Mouse (Mus musculus) embryonic facial prominence, embryonic 11.5 days (tissue): ENCODE measurements at regions not wholly inside any gene's neighbourhood (a gene's known extent, or its start where the extent isn't known, plus 50 kb on each side); places are given as distances from the start of the nearest gene placed in this dataset.

ENCODE experiments used
- ATAC-seq: fragments of 200-750 bp; cut with Nextera tagmentation; replicated peaks from 2 replicates; pipeline ENCODE4 v1.8.0; 2017; ENCODE audit warnings: low read depth; ENCODE audit not compliant: insufficient number of reproducible peaks, low FRiP score, low TSS enrichment
- DNase-seq: peaks from one replicate; pipeline ENCODE4 v3.0.0-alpha.2; 2015; ENCODE audit warnings: low spot score
- H3K27ac ChIP-seq: fragments of 300-500 bp; sonication (generic); replicated peaks from 2 replicates; pipeline ENCODE4 v1.5.1; 2014; ENCODE audit warnings: mild to moderate bottlenecking, low read depth, low read length, control low read depth
- H3K27me3 ChIP-seq: fragments of 300-500 bp; sonication (generic); 2 replicates; pipeline ENCODE4 v1.6.1; 2014; ENCODE audit warnings: mild to moderate bottlenecking, low read length, moderate library complexity, mixed read lengths; ENCODE audit not compliant: control insufficient read depth, insufficient read depth
- H3K36me3 ChIP-seq: fragments of 300-500 bp; sonication (generic); replicated peaks from 2 replicates; pipeline ENCODE4 v1.6.1; 2014; ENCODE audit warnings: low read depth, mild to moderate bottlenecking, low read length, moderate library complexity, mixed read lengths; ENCODE audit not compliant: control insufficient read depth, insufficient read depth
- H3K4me1 ChIP-seq: fragments of 300-500 bp; sonication (generic); 2 replicates; pipeline ENCODE4 v1.6.1; 2014; ENCODE audit warnings: low read length, mixed read lengths; ENCODE audit not compliant: control insufficient read depth, insufficient read depth
- H3K4me2 ChIP-seq: fragments of 300-500 bp; sonication (generic); 2 replicates; pipeline ENCODE4 v1.6.1; 2014; ENCODE audit warnings: low read depth, mild to moderate bottlenecking, control low read depth, low read length, moderate library complexity
- H3K4me3 ChIP-seq: fragments of 300-500 bp; sonication (generic); 2 replicates; pipeline ENCODE4 v1.5.1; 2014; ENCODE audit warnings: low read depth, low read length, control low read depth
- H3K9ac ChIP-seq: fragments of 300-500 bp; sonication (generic); replicated peaks from 2 replicates; pipeline ENCODE4 v1.6.1; 2014; ENCODE audit warnings: mild to moderate bottlenecking, control low read depth, low read length
- H3K9me3 ChIP-seq: fragments of 300-500 bp; sonication (generic); replicated peaks from 2 replicates; pipeline ENCODE4 v1.6.1; 2016; ENCODE audit warnings: mild to moderate bottlenecking, low read length, inconsistent platforms, mixed read lengths; ENCODE audit not compliant: control insufficient read depth
- WGBS: fragments of 180-500 bp; shearing (Covaris S2); extraction: QIAGEN DNeasy Blood & Tissue Kit; methylation state at CpG from one replicate; pipeline ENCODE4 v1.1.7; 2014; 5-methylcytosine and 5-hydroxymethylcytosine counted together

- H3K9ac ChIP-seq: no peak overlapping the region
- H3K4me2 ChIP-seq: no peak overlapping the region
- no peaks in the 10 kb centered on the region for H3K9me3 ChIP-seq
- H3K27ac ChIP-seq: no peak overlapping the region
- WGBS: 76% methylated on average over 1 of the region's 1 CpGs
- ATAC-seq (no peak), DNase-seq (no peak)
- H3K36me3 ChIP-seq: no peaks in the 10 kb centered on the region
- H3K4me3 ChIP-seq: no peak overlapping the region
- H3K4me1 ChIP-seq: no peaks in the 10 kb centered on the region
- no peaks in the 10 kb centered on the region for H3K27me3 ChIP-seq
Observed at GRCm38 (mm10) chr7:110679916-110680315, 52.5 kb downstream of the Adm start.

GRCm38 (mm10) chr7:110682911-110683310 is 55.5 kb downstream of the Adm start:
- H3K36me3 ChIP-seq: no peaks in the 10 kb centered on the region
- no peak overlapping the region for H3K4me2 ChIP-seq

GRCm38 (mm10) chr7:110688884-110689681 is 61.6 kb downstream of the Adm start:
- Histone ChIP-seq H3K4me1 (no peaks in the 10 kb centered on the region), H3K36me3 (no peaks in the 10 kb centered on the region), H3K27ac (no peak overlapping the region), H3K9ac (no peak overlapping the region), H3K27me3 (no peaks in the 10 kb centered on the region), H3K4me2 (no peak overlapping the region), H3K9me3 (no peaks in the 10 kb centered on the region), H3K4me3 (no peak overlapping the region)
- ATAC-seq (peak; percentile 86), DNase-seq (peak; percentile 88)
- WGBS: 36% methylated on average over 14 of the region's 14 CpGs

More at GRCm38 (mm10) chr7:110682911-110683310, 55.5 kb downstream of the Adm start:
- H3K4me1 ChIP-seq: no peaks in the 10 kb centered on the region
- no peaks in the 10 kb centered on the region for H3K27me3 ChIP-seq
- no peak for DNase-seq
- ATAC-seq: no peak
- WGBS: 77% methylated on average over 4 of the region's 4 CpGs
- H3K27ac ChIP-seq: no peak overlapping the region
- no peak overlapping the region for H3K9ac ChIP-seq
- no peak overlapping the region for H3K4me3 ChIP-seq
- H3K9me3 ChIP-seq: no peaks in the 10 kb centered on the region

GRCm38 (mm10) chr7:110690241-110690640 is 62.8 kb downstream of the Adm start:
- H3K9me3 ChIP-seq: no peaks in the 10 kb centered on the region
- 86% methylated on average over 2 of the region's 2 CpGs for WGBS
- no peak overlapping the region for H3K4me3 ChIP-seq
- no peaks in the 10 kb centered on the region for H3K36me3 ChIP-seq
- H3K27me3 ChIP-seq: no peaks in the 10 kb centered on the region
- H3K4me1 ChIP-seq: no peaks in the 10 kb centered on the region
- no peak overlapping the region for H3K4me2 ChIP-seq
- no peak for DNase-seq
- no peak for ATAC-seq
- H3K9ac ChIP-seq: no peak overlapping the region
- H3K27ac ChIP-seq: no peak overlapping the region

- ATAC-seq (no peak), DNase-seq (no peak)
- Histone ChIP-seq H3K9me3 (no peaks in the 10 kb centered on the region), H3K4me3 (no peak overlapping the region), H3K4me1 (no peaks in the 10 kb centered on the region), H3K27ac (no peak overlapping the region), H3K4me2 (no peak overlapping the region), H3K27me3 (no peaks in the 10 kb centered on the region), H3K36me3 (no peaks in the 10 kb centered on the region), H3K9ac (no peak overlapping the region)
- WGBS: 84% methylated on average over 9 of the region's 9 CpGs
Observed at GRCm38 (mm10) chr7:110690856-110691255, 63.4 kb downstream of the Adm start.

- Histone ChIP-seq H3K27me3 (no peaks in the 10 kb centered on the region), H3K9ac (no peak overlapping the region), H3K4me1 (no peaks in the 10 kb centered on the region), H3K27ac (no peak overlapping the region), H3K36me3 (no peaks in the 10 kb centered on the region), H3K4me2 (no peak overlapping the region), H3K4me3 (no peak overlapping the region), H3K9me3 (no peaks in the 10 kb centered on the region)
- no peak for DNase-seq
- ATAC-seq: no peak
- 85% methylated on average over 5 of the region's 5 CpGs for WGBS
Observed at GRCm38 (mm10) chr7:110694262-110694661, 66.8 kb downstream of the Adm start.

- no peaks in the 10 kb centered on the region for H3K9me3 ChIP-seq
- no peak overlapping the region for H3K4me2 ChIP-seq
- no peaks in the 10 kb centered on the region for H3K4me1 ChIP-seq
- no peak overlapping the region for H3K27ac ChIP-seq
- 85% methylated on average over 8 of the region's 8 CpGs for WGBS
- no peaks in the 10 kb centered on the region for H3K36me3 ChIP-seq
- no peaks in the 10 kb centered on the region for H3K27me3 ChIP-seq
- H3K4me3 ChIP-seq: no peak overlapping the region
- no peak for ATAC-seq
- no peak for DNase-seq
- no peak overlapping the region for H3K9ac ChIP-seq
Observed at GRCm38 (mm10) chr7:110695729-110696128, 68.3 kb downstream of the Adm start.

GRCm38 (mm10) chr7:110698211-110699153 is 69.5 kb upstream of the Ampd3 start:
- no peak overlapping the region for H3K4me3 ChIP-seq
- no peaks in the 10 kb centered on the region for H3K4me1 ChIP-seq
- H3K4me2 ChIP-seq: no peak overlapping the region
- no peaks in the 10 kb centered on the region for H3K27me3 ChIP-seq
- no peaks in the 10 kb centered on the region for H3K9me3 ChIP-seq
- no peak for ATAC-seq
- WGBS: 89% methylated on average over 17 of the region's 17 CpGs
- no peak overlapping the region for H3K9ac ChIP-seq
- H3K27ac ChIP-seq: no peak overlapping the region
- no peaks in the 10 kb centered on the region for H3K36me3 ChIP-seq
- DNase-seq: no peak
